ENCODE assay signal across 20 mouse cellular contexts in the genomic region with DNA sequence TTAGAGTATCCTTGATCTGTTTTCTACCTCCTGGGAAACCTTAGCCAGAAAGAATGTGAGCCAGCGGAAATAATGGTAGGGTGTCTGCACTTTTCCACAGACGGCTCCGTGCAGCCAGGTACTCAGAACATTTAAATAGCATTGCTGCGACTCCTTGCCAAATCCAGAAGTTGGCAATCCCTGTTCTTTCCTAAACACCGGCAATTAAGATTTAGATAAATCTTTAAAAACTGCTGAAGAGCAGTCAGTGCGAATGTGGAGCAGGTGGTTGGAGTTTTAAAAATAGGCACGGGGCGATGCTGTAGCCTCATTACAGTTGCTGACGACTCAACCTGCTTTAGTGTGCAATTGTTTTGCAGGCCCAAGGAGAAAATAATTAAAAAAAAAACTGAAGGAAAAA.
DNase-seq lines count a peak whose midpoint lies in the region; ATAC-seq and TF ChIP-seq lines count a peak whose summit lies in the region.
"Had no signal": no experiment of that assay in that cellular context is flagged by ENCODE, and none has a peak within 500 bp of the region (broad histone marks: within the 10 kb centered on the region; RNA-seq: fewer than 3 reads in every experiment).

No protein-coding gene starts in this region.

- 45% methylated on average over 9 of the region's 9 CpGs for WGBS in forebrain, postnatal 0 days
- 61% methylated on average over 9 of the region's 9 CpGs for WGBS in forebrain, embryonic 15.5 days

- H3K9me3 ChIP-seq in forebrain, postnatal 0 days (ENCODE audit: low read length): no peaks in the 10 kb centered on the region
- no peaks in the 10 kb centered on the region for H3K9me3 ChIP-seq in forebrain, embryonic 15.5 days
- H3K9me3 ChIP-seq: embryonic facial prominence, embryonic 13.5 days; hindbrain, embryonic 12.5 days; intestine, embryonic 15.5 days had no signal

- H3K4me2 ChIP-seq in forebrain, postnatal 0 days (ENCODE audit: low read depth): no peak overlapping the region
- no peak overlapping the region for H3K4me2 ChIP-seq in forebrain, embryonic 15.5 days (replicated peaks)
- H3K4me2 ChIP-seq: embryonic facial prominence, embryonic 13.5 days; hindbrain, embryonic 12.5 days; intestine, embryonic 15.5 days had no signal

- H3K9ac ChIP-seq in forebrain, postnatal 0 days: no peak overlapping the region
- no peak overlapping the region for H3K9ac ChIP-seq in forebrain, embryonic 15.5 days (replicated peaks)
- H3K9ac ChIP-seq: embryonic facial prominence, embryonic 13.5 days; hindbrain, embryonic 12.5 days; intestine, embryonic 15.5 days had no signal

- no peak overlapping the region for H3K4me3 ChIP-seq in forebrain, postnatal 0 days (ENCODE audit: low read depth, low read length)
- H3K4me3 ChIP-seq in forebrain, embryonic 15.5 days: no peak overlapping the region
- H3K4me3 ChIP-seq: embryonic facial prominence, embryonic 13.5 days; hindbrain, embryonic 12.5 days; intestine, embryonic 15.5 days had no signal

- ATAC-seq in forebrain, postnatal 0 days: peak; percentile 25
- ATAC-seq in forebrain, embryonic 15.5 days (replicated peaks): no peak
- ATAC-seq: activated CD4-positive, CD25-positive, alpha-beta regulatory T cell, adult 4 months; forebrain, embryonic 14.5 days; intestine, embryonic 15.5 days; Patski had no signal

- DNase-seq in forebrain, postnatal 0 days: peak; percentile 37
- DNase-seq in layer of hippocampus, adult 9-11 months: peak; percentile 53
- no peak for DNase-seq in layer of hippocampus, postnatal 10 days (ENCODE audit: low spot score in 2 of 2)
- DNase-seq in brain, adult 2 months (ENCODE audit: low read depth, low spot score): peak; percentile 80
- peak; percentile 30 to 38 for DNase-seq in right cerebral cortex, postnatal 10 days (ENCODE audit: low spot score in 2 of 2)
- DNase-seq in kidney, postnatal 4 days: no peak
- DNase-seq: adrenal gland, postnatal 14 days; cerebellum, postnatal 14 days; gastrocnemius, postnatal 36 days; heart, adult 11 months; heart, postnatal 10 days; heart, postnatal 4 days had no signal

- no peak for TF ChIP-seq CTCF in forebrain, postnatal 0 days (IDR thresholded peaks at IDR 0.05; ENCODE audit: low read depth)

- H3K4me1 ChIP-seq in forebrain, postnatal 0 days (ENCODE audit: insufficient read depth): no peaks in the 10 kb centered on the region
- H3K4me1 ChIP-seq in forebrain, embryonic 15.5 days: 0 out of 2 replicates have a peak, but pooled peaks cover 2% of the 10 kb centered on the region
- H3K4me1 ChIP-seq: intestine, embryonic 15.5 days had no signal

- H3K36me3 ChIP-seq in forebrain, postnatal 0 days (ENCODE audit: insufficient read depth): no peaks in the 10 kb centered on the region
- H3K36me3 ChIP-seq in forebrain, embryonic 15.5 days: peaks cover 3% of the 10 kb centered on the region; the same call in 1 of the 2 replicates
- H3K36me3 ChIP-seq: embryonic facial prominence, embryonic 13.5 days; intestine, embryonic 15.5 days had no signal

- H3K27ac ChIP-seq in forebrain, postnatal 0 days (ENCODE audit: low read depth, low read length): no peak overlapping the region
- no peak overlapping the region for H3K27ac ChIP-seq in forebrain, embryonic 15.5 days (replicated peaks)
- H3K27ac ChIP-seq: embryonic facial prominence, embryonic 13.5 days; hindbrain, embryonic 12.5 days; intestine, embryonic 15.5 days had no signal

- no peaks in the 10 kb centered on the region for H3K27me3 ChIP-seq in forebrain, postnatal 0 days (ENCODE audit: insufficient read depth, low read length)
- no peaks in the 10 kb centered on the region for H3K27me3 ChIP-seq in forebrain, embryonic 15.5 days
- H3K27me3 ChIP-seq: CH12.LX; embryonic facial prominence, embryonic 13.5 days; hindbrain, embryonic 12.5 days; intestine, embryonic 15.5 days had no signal

Comparison
In these comparisons a context has a peak if more than half of its experiments do, and no peak if none do; other contexts are left out.
1. DNase-seq: peak in forebrain, postnatal 0 days (single experiment), layer of hippocampus, adult 9-11 months (single experiment), brain, adult 2 months (single experiment) and right cerebral cortex, postnatal 10 days (2 of 2); none in layer of hippocampus, postnatal 10 days (0 of 2) and kidney, postnatal 4 days (0 of 2).